Mouse (Mus musculus): ENCODE measurements around the gene Whamm. TPM values are rescaled to one million over a fixed set of nuclear protein-coding genes. Genes with fewer than 3 reads are reported as not detected.

Whamm gene
- polyA plus RNA-seq, 1 experiment from 2014 or later, result 3.9 TPM

- Histone ChIP-seq H3K36me3 (ENCODE audit: control insufficient read depth, insufficient read depth) (peaks cover 1% of the 10 kb centered on the region; the same call in 1 of the 2 replicates), H3K9me3 (replicated peaks; ENCODE audit: control insufficient read depth, low read length) (no peaks in the 10 kb centered on the region), H3K9ac (ENCODE audit: low read length) (no peak overlapping the region), H3K27me3 (ENCODE audit: control insufficient read depth, insufficient read depth, low read length) (no peaks in the 10 kb centered on the region), H3K4me3 (ENCODE audit: low read length) (no peak overlapping the region), H3K4me2 (ENCODE audit: low read depth, low read length) (no peak overlapping the region), H3K4me1 (ENCODE audit: control insufficient read depth, insufficient read depth, low read length) (peaks cover 24% of the 10 kb centered on the region), H3K27ac (ENCODE audit: low read length) (no peak overlapping the region; the same call in 1 of the 2 replicates)
- 88% methylated on average over 1 of the region's 1 CpGs for WGBS
- ATAC-seq (replicated peaks; ENCODE audit: extremely low read depth, insufficient read depth, low FRiP score), result no peak
These were observed 1.2 kb upstream of the Whamm start for GRCm38 (mm10) chr7:81569851-81570250.

GRCm38 (mm10) chr7:81570271-81570670 is 795 bp upstream of the Whamm start:
- H3K36me3 ChIP-seq (ENCODE audit: control insufficient read depth, insufficient read depth), result peaks cover 4% of the 10 kb centered on the region; the same call in 1 of the 2 replicates

GRCm38 (mm10) chr7:81570752-81571107 is 336 bp upstream of the Whamm start:
- 2% methylated on average over 5 of the region's 5 CpGs for WGBS
- H3K36me3 ChIP-seq (ENCODE audit: control insufficient read depth, insufficient read depth), result peaks cover 4% of the 10 kb centered on the region; the same call in 1 of the 2 replicates
- 0 out of 2 replicates have a peak overlapping the region, but pooled peaks have one; percentile 49 for H3K9ac ChIP-seq (ENCODE audit: low read length)
- H3K4me1 ChIP-seq (ENCODE audit: control insufficient read depth, insufficient read depth, low read length), result peaks cover 24% of the 10 kb centered on the region
- H3K9me3 ChIP-seq (replicated peaks; ENCODE audit: control insufficient read depth, low read length), result no peaks in the 10 kb centered on the region
- H3K4me3 ChIP-seq (ENCODE audit: low read length), result peak overlapping the region; percentile 91
- peak overlapping the region; percentile 98 for H3K27ac ChIP-seq (ENCODE audit: low read length)
- H3K4me2 ChIP-seq (ENCODE audit: low read depth, low read length), result peak overlapping the region; percentile 63
- no peaks in the 10 kb centered on the region for H3K27me3 ChIP-seq (ENCODE audit: control insufficient read depth, insufficient read depth, low read length)
- ATAC-seq (replicated peaks; ENCODE audit: extremely low read depth, insufficient read depth, low FRiP score), result peak; percentile 14; the same call in 1 of the 2 replicates

More at GRCm38 (mm10) chr7:81570271-81570670, 795 bp upstream of the Whamm start:
- H3K9me3 ChIP-seq (replicated peaks; ENCODE audit: control insufficient read depth, low read length), result no peaks in the 10 kb centered on the region
- H3K4me2 ChIP-seq (ENCODE audit: low read depth, low read length), result no peak overlapping the region
- no peaks in the 10 kb centered on the region for H3K27me3 ChIP-seq (ENCODE audit: control insufficient read depth, insufficient read depth, low read length)
- H3K9ac ChIP-seq (ENCODE audit: low read length), result no peak overlapping the region
- no peak overlapping the region for H3K4me3 ChIP-seq (ENCODE audit: low read length)
- 93% methylated on average over 3 of the region's 3 CpGs for WGBS
- ATAC-seq (replicated peaks; ENCODE audit: extremely low read depth, insufficient read depth, low FRiP score), result no peak
- peaks cover 24% of the 10 kb centered on the region for H3K4me1 ChIP-seq (ENCODE audit: control insufficient read depth, insufficient read depth, low read length)
- peak overlapping the region; percentile 98 for H3K27ac ChIP-seq (ENCODE audit: low read length)

GRCm38 (mm10) chr7:81571941-81572441 is 925 bp downstream of the Whamm start:
- peak overlapping the region; percentile 85 for H3K4me2 ChIP-seq (ENCODE audit: low read depth, low read length)
- H3K9ac ChIP-seq (ENCODE audit: low read length), result peak overlapping the region; percentile 93
- WGBS, result 9% methylated on average over 15 of the region's 15 CpGs
- H3K9me3 ChIP-seq (replicated peaks; ENCODE audit: control insufficient read depth, low read length), result no peaks in the 10 kb centered on the region
- H3K4me1 ChIP-seq (ENCODE audit: control insufficient read depth, insufficient read depth, low read length), result peaks cover 24% of the 10 kb centered on the region
- no peak for ATAC-seq (replicated peaks; ENCODE audit: extremely low read depth, insufficient read depth, low FRiP score)
- H3K36me3 ChIP-seq (ENCODE audit: control insufficient read depth, insufficient read depth), result peaks cover 4% of the 10 kb centered on the region; the same call in 1 of the 2 replicates
- H3K27me3 ChIP-seq (ENCODE audit: control insufficient read depth, insufficient read depth, low read length), result no peaks in the 10 kb centered on the region
- peak overlapping the region; percentile 91 for H3K4me3 ChIP-seq (ENCODE audit: low read length)
- peak overlapping the region; percentile 98 for H3K27ac ChIP-seq (ENCODE audit: low read length)

- no peaks in the 10 kb centered on the region for H3K27me3 ChIP-seq (ENCODE audit: control insufficient read depth, insufficient read depth, low read length)
- H3K4me2 ChIP-seq (ENCODE audit: low read depth, low read length), result peak overlapping the region; percentile 85
- no peak for ATAC-seq (replicated peaks; ENCODE audit: extremely low read depth, insufficient read depth, low FRiP score)
- H3K9me3 ChIP-seq (replicated peaks; ENCODE audit: control insufficient read depth, low read length), result no peaks in the 10 kb centered on the region
- peaks cover 9% of the 10 kb centered on the region for H3K36me3 ChIP-seq (ENCODE audit: control insufficient read depth, insufficient read depth)
- peak overlapping the region; percentile 49 for H3K27ac ChIP-seq (ENCODE audit: low read length)
- peak overlapping the region; percentile 91 for H3K4me3 ChIP-seq (ENCODE audit: low read length)
- peaks cover 18% of the 10 kb centered on the region for H3K4me1 ChIP-seq (ENCODE audit: control insufficient read depth, insufficient read depth, low read length)
- H3K9ac ChIP-seq (ENCODE audit: low read length), result peak overlapping the region; percentile 93
- WGBS, result 36% methylated on average over 6 of the region's 6 CpGs
These were observed 1.7 kb downstream of the Whamm start for GRCm38 (mm10) chr7:81572610-81573268.

- no peak overlapping the region for H3K27ac ChIP-seq (ENCODE audit: low read length)
- no peaks in the 10 kb centered on the region for H3K9me3 ChIP-seq (replicated peaks; ENCODE audit: control insufficient read depth, low read length)
- H3K9ac ChIP-seq (ENCODE audit: low read length), result no peak overlapping the region
- H3K36me3 ChIP-seq (ENCODE audit: control insufficient read depth, insufficient read depth), result peaks cover 15% of the 10 kb centered on the region
- no peak overlapping the region for H3K4me3 ChIP-seq (ENCODE audit: low read length)
- no peak overlapping the region; the same call in 1 of the 2 replicates for H3K4me2 ChIP-seq (ENCODE audit: low read depth, low read length)
- WGBS, result 60% methylated on average over 6 of the region's 6 CpGs
- peaks cover 15% of the 10 kb centered on the region for H3K4me1 ChIP-seq (ENCODE audit: control insufficient read depth, insufficient read depth, low read length)
- no peaks in the 10 kb centered on the region for H3K27me3 ChIP-seq (ENCODE audit: control insufficient read depth, insufficient read depth, low read length)
- ATAC-seq (replicated peaks; ENCODE audit: extremely low read depth, insufficient read depth, low FRiP score), result no peak
These were observed 2.3 kb downstream of the Whamm start for GRCm38 (mm10) chr7:81573397-81573796.

DNA sequence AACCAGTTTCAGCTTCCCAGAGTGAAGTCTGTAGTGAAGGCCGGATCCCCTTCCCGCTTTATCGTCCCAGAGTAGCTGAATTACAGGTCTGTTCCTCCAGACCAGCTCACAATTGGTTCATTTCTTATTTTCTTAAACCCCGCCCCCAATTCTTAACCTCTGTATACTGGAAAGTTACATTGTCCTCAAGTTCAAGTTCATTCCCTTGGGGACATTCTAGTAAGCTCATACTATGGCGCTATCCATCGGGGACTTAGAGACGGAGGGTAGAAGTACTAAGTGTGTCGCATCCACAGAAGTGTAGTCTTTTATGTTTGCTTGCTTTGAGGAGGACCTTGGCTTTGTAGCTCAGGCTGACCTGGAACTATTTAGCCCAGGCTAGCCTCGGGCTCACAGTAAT is 2.8 kb downstream of the Whamm start:
- H3K27ac ChIP-seq (ENCODE audit: low read length), result no peak overlapping the region
- H3K9me3 ChIP-seq (replicated peaks; ENCODE audit: control insufficient read depth, low read length), result no peaks in the 10 kb centered on the region
- no peak overlapping the region for H3K4me2 ChIP-seq (ENCODE audit: low read depth, low read length)
- H3K4me1 ChIP-seq (ENCODE audit: control insufficient read depth, insufficient read depth, low read length), result peaks cover 15% of the 10 kb centered on the region
- 91% methylated on average over 9 of the region's 9 CpGs for WGBS
- no peak overlapping the region for H3K4me3 ChIP-seq (ENCODE audit: low read length)
- no peaks in the 10 kb centered on the region for H3K27me3 ChIP-seq (ENCODE audit: control insufficient read depth, insufficient read depth, low read length)
- no peak for ATAC-seq (replicated peaks; ENCODE audit: extremely low read depth, insufficient read depth, low FRiP score)
- peaks cover 19% of the 10 kb centered on the region for H3K36me3 ChIP-seq (ENCODE audit: control insufficient read depth, insufficient read depth)
- no peak overlapping the region for H3K9ac ChIP-seq (ENCODE audit: low read length)

GRCm38 (mm10) chr7:81575606-81576005 is 4.5 kb downstream of the Whamm start:
- no peak for ATAC-seq (replicated peaks; ENCODE audit: extremely low read depth, insufficient read depth, low FRiP score)
- Histone ChIP-seq H3K9me3 (replicated peaks; ENCODE audit: control insufficient read depth, low read length) (no peaks in the 10 kb centered on the region), H3K4me1 (ENCODE audit: control insufficient read depth, insufficient read depth, low read length) (peaks cover 13% of the 10 kb centered on the region), H3K4me2 (ENCODE audit: low read depth, low read length) (no peak overlapping the region), H3K4me3 (ENCODE audit: low read length) (no peak overlapping the region), H3K36me3 (ENCODE audit: control insufficient read depth, insufficient read depth) (peaks cover 26% of the 10 kb centered on the region), H3K27ac (ENCODE audit: low read length) (no peak overlapping the region), H3K27me3 (ENCODE audit: control insufficient read depth, insufficient read depth, low read length) (no peaks in the 10 kb centered on the region), H3K9ac (ENCODE audit: low read length) (no peak overlapping the region)
- 93% methylated on average over 10 of the region's 10 CpGs for WGBS

DNA sequence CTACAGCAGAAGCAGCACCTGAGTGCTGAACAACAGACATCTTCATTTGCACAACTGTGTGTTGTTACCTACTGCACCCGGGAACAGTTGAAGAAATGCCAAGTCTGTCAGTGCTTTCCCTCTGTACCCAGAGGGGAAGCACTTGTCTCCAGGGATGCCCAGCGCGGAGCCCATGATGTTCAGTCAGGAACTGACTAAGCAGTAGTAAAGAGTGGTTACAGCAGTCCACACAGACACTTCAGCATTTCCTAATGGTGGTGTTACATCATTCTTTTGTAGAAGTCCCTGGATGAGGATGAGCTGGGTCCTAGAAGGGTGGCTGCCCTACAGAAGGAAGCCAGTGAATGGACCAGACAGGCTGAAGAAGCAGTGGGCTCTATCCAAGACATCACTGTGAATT is 6.8 kb downstream of the Whamm start:
- Histone ChIP-seq H3K9me3 (replicated peaks; ENCODE audit: control insufficient read depth, low read length) (no peaks in the 10 kb centered on the region), H3K9ac (ENCODE audit: low read length) (no peak overlapping the region), H3K4me3 (ENCODE audit: low read length) (no peak overlapping the region), H3K4me1 (ENCODE audit: control insufficient read depth, insufficient read depth, low read length) (peaks cover 5% of the 10 kb centered on the region), H3K36me3 (ENCODE audit: control insufficient read depth, insufficient read depth) (peaks cover 26% of the 10 kb centered on the region), H3K4me2 (ENCODE audit: low read depth, low read length) (no peak overlapping the region), H3K27ac (ENCODE audit: low read length) (no peak overlapping the region), H3K27me3 (ENCODE audit: control insufficient read depth, insufficient read depth, low read length) (no peaks in the 10 kb centered on the region)
- 98% methylated on average over 3 of the region's 3 CpGs for WGBS
- no peak for ATAC-seq (replicated peaks; ENCODE audit: extremely low read depth, insufficient read depth, low FRiP score)
